Mouse (Mus musculus) intestine, embryonic 16.5 days (tissue): ENCODE measurements at regions not wholly inside any gene's neighbourhood (a gene's known extent, or its start where the extent isn't known, plus 50 kb on each side); places are given as distances from the start of the nearest gene placed in this dataset.

Source experiments
- ATAC-seq: fragments of 200-750 bp; cut with Nextera tagmentation; 2 replicates; pipeline ENCODE4 v1.8.0; 2017; ENCODE audit warnings: moderate TSS enrichment, moderate library complexity
- H3K27ac ChIP-seq: fragments of 300-500 bp; sonication (generic); 2 replicates; pipeline ENCODE4 v1.5.1; 2014; ENCODE audit warnings: mild to moderate bottlenecking, low read length
- H3K27me3 ChIP-seq: fragments of 300-500 bp; sonication (generic); replicated peaks from 2 replicates; pipeline ENCODE4 v1.6.1; 2014; ENCODE audit warnings: low read length, control low read depth, mixed read lengths; ENCODE audit not compliant: control insufficient read depth, insufficient read depth
- H3K36me3 ChIP-seq: fragments of 300-500 bp; sonication (generic); 2 replicates; pipeline ENCODE4 v1.6.1; 2014; ENCODE audit warnings: low read length, control low read depth; ENCODE audit not compliant: control insufficient read depth, insufficient read depth
- H3K4me1 ChIP-seq: fragments of 300-500 bp; sonication (generic); 2 replicates; pipeline ENCODE4 v1.6.1; 2014; ENCODE audit warnings: low read length, control low read depth, mixed read lengths; ENCODE audit not compliant: control insufficient read depth, insufficient read depth
- H3K4me2 ChIP-seq: fragments of 300-500 bp; sonication (generic); 2 replicates; pipeline ENCODE4 v1.6.1; 2014; ENCODE audit warnings: low read depth, low read length, control low read depth
- H3K4me3 ChIP-seq: fragments of 300-500 bp; sonication (generic); 2 replicates; pipeline ENCODE4 v1.5.1; 2014; ENCODE audit warnings: mild to moderate bottlenecking, low read length
- H3K9ac ChIP-seq: fragments of 300-500 bp; sonication (generic); 2 replicates; pipeline ENCODE4 v1.6.1; 2014; ENCODE audit warnings: low read depth, low read length
- H3K9me3 ChIP-seq: fragments of 300-500 bp; sonication (generic); 2 replicates; pipeline ENCODE4 v1.6.1; 2016; ENCODE audit warnings: low read length, control low read depth; ENCODE audit not compliant: control insufficient read depth
- WGBS: fragments of 180-500 bp; shearing (Covaris S2); extraction: QIAGEN DNeasy Blood & Tissue Kit; methylation state at CpG from one replicate; pipeline ENCODE4 v1.1.7; 2014; 5-methylcytosine and 5-hydroxymethylcytosine counted together

- Histone ChIP-seq H3K4me2 (no peak overlapping the region), H3K9me3 (no peaks in the 10 kb centered on the region), H3K4me3 (no peak overlapping the region), H3K4me1 (no peaks in the 10 kb centered on the region), H3K36me3 (no peaks in the 10 kb centered on the region), H3K27ac (no peak overlapping the region), H3K9ac (no peak overlapping the region), H3K27me3 (no peaks in the 10 kb centered on the region)
- ATAC-seq: no peak
- WGBS: 89% methylated on average over 19 of the region's 19 CpGs
Observed at GRCm38 (mm10) chr6:31285064-31285463, 113.5 kb upstream of the Mkln1 start.

- Histone ChIP-seq H3K4me3 (no peak overlapping the region), H3K9me3 (no peaks in the 10 kb centered on the region), H3K9ac (no peak overlapping the region), H3K27me3 (no peaks in the 10 kb centered on the region), H3K4me2 (no peak overlapping the region), H3K36me3 (no peaks in the 10 kb centered on the region), H3K4me1 (no peaks in the 10 kb centered on the region), H3K27ac (no peak overlapping the region)
- no peak for ATAC-seq
- WGBS: 71% methylated on average over 11 of the region's 11 CpGs
Observed at GRCm38 (mm10) chr6:31285981-31286737, 112.4 kb upstream of the Mkln1 start.

- no peaks in the 10 kb centered on the region for H3K4me1 ChIP-seq
- no peaks in the 10 kb centered on the region for H3K9me3 ChIP-seq
- no peaks in the 10 kb centered on the region for H3K36me3 ChIP-seq
- no peak overlapping the region for H3K9ac ChIP-seq
- no peaks in the 10 kb centered on the region for H3K27me3 ChIP-seq
- no peak overlapping the region for H3K4me3 ChIP-seq
- no peak for ATAC-seq
- 68% methylated on average over 2 of the region's 2 CpGs for WGBS
- no peak overlapping the region for H3K4me2 ChIP-seq
- no peak overlapping the region for H3K27ac ChIP-seq
Observed at GRCm38 (mm10) chr6:31287176-31287575, 111.4 kb upstream of the Mkln1 start.

GRCm38 (mm10) chr6:31287686-31288085 is 110.8 kb upstream of the Mkln1 start:
- Histone ChIP-seq H3K36me3 (no peaks in the 10 kb centered on the region), H3K9ac (no peak overlapping the region), H3K4me2 (no peak overlapping the region), H3K27me3 (no peaks in the 10 kb centered on the region), H3K9me3 (no peaks in the 10 kb centered on the region), H3K4me3 (no peak overlapping the region), H3K4me1 (no peaks in the 10 kb centered on the region), H3K27ac (no peak overlapping the region)
- ATAC-seq: no peak
- 36% methylated on average over 7 of the region's 7 CpGs for WGBS

GRCm38 (mm10) chr6:31288421-31289233 is 109.9 kb upstream of the Mkln1 start:
- H3K4me3 ChIP-seq: no peak overlapping the region
- no peaks in the 10 kb centered on the region for H3K27me3 ChIP-seq
- no peaks in the 10 kb centered on the region for H3K9me3 ChIP-seq
- no peaks in the 10 kb centered on the region for H3K4me1 ChIP-seq
- 32% methylated on average over 14 of the region's 14 CpGs for WGBS
- H3K4me2 ChIP-seq: no peak overlapping the region
- no peak overlapping the region for H3K9ac ChIP-seq
- no peak overlapping the region for H3K27ac ChIP-seq
- ATAC-seq: no peak
- no peaks in the 10 kb centered on the region for H3K36me3 ChIP-seq

- H3K27ac ChIP-seq: no peak overlapping the region
- no peaks in the 10 kb centered on the region for H3K27me3 ChIP-seq
- 84% methylated on average over 4 of the region's 4 CpGs for WGBS
- no peaks in the 10 kb centered on the region for H3K36me3 ChIP-seq
- no peak overlapping the region for H3K9ac ChIP-seq
- ATAC-seq: no peak
- H3K4me2 ChIP-seq: no peak overlapping the region
- no peak overlapping the region for H3K4me3 ChIP-seq
- H3K9me3 ChIP-seq: no peaks in the 10 kb centered on the region
- no peaks in the 10 kb centered on the region for H3K4me1 ChIP-seq
Observed at GRCm38 (mm10) chr6:31289234-31289486, 109.4 kb upstream of the Mkln1 start.

GRCm38 (mm10) chr6:31292081-31292480 is 106.5 kb upstream of the Mkln1 start:
- no peak overlapping the region for H3K4me3 ChIP-seq
- H3K4me1 ChIP-seq: no peaks in the 10 kb centered on the region
- ATAC-seq: no peak
- H3K9me3 ChIP-seq: no peaks in the 10 kb centered on the region
- H3K36me3 ChIP-seq: no peaks in the 10 kb centered on the region
- no peak overlapping the region for H3K4me2 ChIP-seq
- H3K27ac ChIP-seq: no peak overlapping the region
- H3K9ac ChIP-seq: no peak overlapping the region
- WGBS: 92% methylated on average over 7 of the region's 7 CpGs
- no peaks in the 10 kb centered on the region for H3K27me3 ChIP-seq

GRCm38 (mm10) chr6:31293008-31293407 is 105.5 kb upstream of the Mkln1 start:
- Histone ChIP-seq H3K27me3 (no peaks in the 10 kb centered on the region), H3K4me3 (no peak overlapping the region), H3K9me3 (no peaks in the 10 kb centered on the region), H3K27ac (no peak overlapping the region), H3K36me3 (no peaks in the 10 kb centered on the region), H3K9ac (no peak overlapping the region), H3K4me1 (no peaks in the 10 kb centered on the region), H3K4me2 (no peak overlapping the region)
- ATAC-seq: no peak
- WGBS: 44% methylated on average over 7 of the region's 7 CpGs

GRCm38 (mm10) chr6:31299395-31299794 is 99.1 kb upstream of the Mkln1 start:
- WGBS: 83% methylated on average over 7 of the region's 7 CpGs
- no peak for ATAC-seq
- H3K9me3 ChIP-seq: no peaks in the 10 kb centered on the region
- H3K27me3 ChIP-seq: no peaks in the 10 kb centered on the region
- no peak overlapping the region for H3K4me2 ChIP-seq
- H3K9ac ChIP-seq: no peak overlapping the region
- no peaks in the 10 kb centered on the region for H3K4me1 ChIP-seq
- H3K36me3 ChIP-seq: no peaks in the 10 kb centered on the region
- H3K27ac ChIP-seq: no peak overlapping the region
- H3K4me3 ChIP-seq: no peak overlapping the region
